Mouse (Mus musculus) ES-E14 (cell line): ENCODE data around the gene Fem1b. TPM values are rescaled to one million over a fixed set of nuclear protein-coding genes. Genes with fewer than 3 reads are reported as not detected.
A peak's percentile ranks its signal among the peaks of the same experiment; 100 is the strongest.

Experiments
- DNase-seq: peaks from one replicate; pipeline ENCODE4 v3.0.0-alpha.2; 2013; ENCODE audit warnings: low read depth, low spot score
- H3K27ac ChIP-seq: 2 replicates; pipeline ENCODE4 v1.5.1; 2012; ENCODE audit warnings: low read depth, mild to moderate bottlenecking, low read length, moderate library complexity, mixed read lengths; ENCODE audit not compliant: poor library complexity, insufficient read depth, severe bottlenecking
- H3K36me3 ChIP-seq: 2 replicates; pipeline ENCODE4 v1.6.1; 2012; ENCODE audit warnings: mild to moderate bottlenecking, low read length, moderate library complexity, mixed read lengths; ENCODE audit not compliant: control insufficient read depth, poor library complexity, insufficient read depth, severe bottlenecking
- H3K4me1 ChIP-seq, 2 experiments: fragments of 150-350 bp in 1 of 2; sonication (generic) in 1 of 2; 2 replicates each; pipeline ENCODE4 v1.6.1; 2012; ENCODE audit warnings: low read length in 2 of 2, mild to moderate bottlenecking in 1 of 2, mixed read lengths in 1 of 2; ENCODE audit not compliant: control insufficient read depth in 2 of 2, insufficient read depth in 2 of 2, poor library complexity in 1 of 2
- H3K4me3 ChIP-seq, 2 experiments: fragments of 150-350 bp in 1 of 2; sonication (generic) in 1 of 2; 2 replicates each; pipeline ENCODE4 v1.5.1; 2012; ENCODE audit warnings: low read length in 2 of 2, low read depth in 1 of 2, mild to moderate bottlenecking in 1 of 2, mixed read lengths in 1 of 2; ENCODE audit not compliant: insufficient read depth in 1 of 2, poor library complexity in 1 of 2, severe bottlenecking in 1 of 2
- H3K9ac ChIP-seq: 2 replicates; pipeline ENCODE4 v1.6.1; 2012; ENCODE audit warnings: low read depth, mild to moderate bottlenecking, low read length, mixed read lengths; ENCODE audit not compliant: poor library complexity, insufficient read depth, severe bottlenecking
- H3K9me3 ChIP-seq: fragments of 150-350 bp; sonication (generic); 2 replicates; pipeline ENCODE4 v1.6.1; 2012; ENCODE audit warnings: low read depth, mild to moderate bottlenecking, low read length; ENCODE audit not compliant: control insufficient read depth, insufficient read depth
- CHD2 ChIP-seq: IDR thresholded peaks from 2 replicates; pipeline ENCODE4 v1.6.1; 2014; ENCODE audit warnings: mild to moderate bottlenecking, low read depth, low read length, inconsistent platforms
- HCFC1 ChIP-seq: IDR thresholded peaks from 2 replicates; pipeline ENCODE4 v1.6.1; 2012; ENCODE audit warnings: low read length, inconsistent platforms, borderline replicate concordance; ENCODE audit not compliant: insufficient read depth
- MAFK ChIP-seq: IDR thresholded peaks from 2 replicates; pipeline ENCODE4 v1.6.1; 2014; ENCODE audit warnings: mild to moderate bottlenecking, low read depth, low read length, inconsistent platforms; ENCODE audit not compliant: insufficient read depth
- ZC3H11A ChIP-seq: IDR thresholded peaks from 2 replicates; pipeline ENCODE4 v1.6.1; 2012; ENCODE audit warnings: low read depth, mild to moderate bottlenecking, inconsistent platforms, low read length, borderline replicate concordance
- ZNF384 ChIP-seq: IDR thresholded peaks from 2 replicates; pipeline ENCODE4 v1.6.1; 2012; ENCODE audit warnings: low read depth, low read length, inconsistent platforms
- in situ Hi-C, 2 experiments: fragments of 600-800 bp; cut with MboI; formaldehyde crosslinking; loops; one replicate each; pipeline ENCODE4 v1.15.1; 2025; ENCODE audit warnings: low sequenced_read_pairs in 2 of 2, inconsistent platforms in 1 of 2; ENCODE audit not compliant: unreplicated experiment in 2 of 2
- total RNA-seq: library from RNA; depleted of rRNA; stranded (reverse); fragments of 300-350 nt; gene quantifications from 2 replicates; pipeline ENCODE4 v1.2.3, GENCODE M21; 2012

Gene Fem1b
- total RNA-seq, 1 experiment = 94.4 TPM

DNA sequence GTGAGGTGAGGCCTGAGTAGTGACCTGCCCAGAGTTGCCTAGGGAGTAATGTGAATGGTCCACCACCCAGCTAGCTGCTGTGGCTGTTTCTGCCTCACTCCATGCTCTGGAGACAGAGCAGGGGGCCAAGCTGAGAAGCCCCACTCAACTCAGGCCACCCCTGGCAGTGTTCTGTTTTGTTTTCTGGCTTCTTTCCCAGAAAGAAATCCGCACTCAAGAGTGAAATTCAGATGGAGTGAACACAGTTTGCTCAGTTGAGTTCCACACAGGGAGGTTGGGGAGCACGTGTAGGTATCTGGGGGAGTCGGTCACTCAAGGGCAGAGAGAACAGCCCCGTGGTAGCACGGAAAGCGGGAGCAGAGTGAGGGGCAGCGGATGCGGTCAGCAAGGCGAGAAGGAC, 33.0 kb downstream of the Fem1b start:
- H3K27ac ChIP-seq = no peak overlapping the region
- TF ChIP-seq MAFK (no peak), CHD2 (no peak), ZNF384 (no peak), ZC3H11A (no peak), HCFC1 (no peak)
- no peaks in the 10 kb centered on the region for H3K36me3 ChIP-seq
- no peak for DNase-seq
- H3K9me3 ChIP-seq = no peaks in the 10 kb centered on the region
- H3K9ac ChIP-seq = no peak overlapping the region
- peak overlapping the region in 1 of 2 experiments; percentile 22; a peak in 1 of 4 replicates for H3K4me3 ChIP-seq
- in situ Hi-C loops = no loop called here
- H3K4me1 ChIP-seq = peaks cover 0 to 5% of the 10 kb centered on the region in 2 experiments; a peak in 1 of 4 replicates

GRCm38 (mm10) chr9:62777461-62777860, 34.3 kb downstream of the Fem1b start:
- Histone ChIP-seq H3K9me3 (no peaks in the 10 kb centered on the region), H3K4me3 (no peak overlapping the region), H3K4me1 (peaks cover 0 to 4% of the 10 kb centered on the region in 2 experiments; a peak in 1 of 4 replicates), H3K36me3 (no peaks in the 10 kb centered on the region; the same call in 1 of the 2 replicates), H3K27ac (no peak overlapping the region), H3K9ac (no peak overlapping the region)
- in situ Hi-C loops = no loop called here
- peak; percentile 81 for DNase-seq
- TF ChIP-seq CHD2 = no peak
- TF ChIP-seq ZC3H11A = peak; percentile 62
- no peak for TF ChIP-seq ZNF384

DNA sequence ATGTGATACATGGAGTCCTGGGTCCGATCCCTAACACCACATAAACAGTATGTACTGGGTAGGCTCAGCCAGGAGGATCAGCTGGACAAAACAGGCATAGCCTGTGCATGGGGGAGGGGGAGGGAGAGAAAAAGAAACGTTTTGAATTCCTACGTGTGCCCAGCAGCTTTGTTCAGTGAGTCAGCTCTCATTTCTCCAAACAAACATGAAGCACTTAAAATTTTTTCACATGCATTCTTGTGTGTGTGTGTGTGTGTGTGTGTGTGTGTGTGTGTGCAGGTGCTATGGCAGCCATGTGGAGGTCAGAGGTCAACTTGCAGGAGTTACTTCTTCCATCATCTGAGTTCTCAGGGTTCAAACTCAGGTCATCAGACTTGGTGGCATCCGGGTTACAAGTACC, 36.3 kb downstream of the Fem1b start:
- no peaks in the 10 kb centered on the region; the same call in 1 of the 2 replicates for H3K36me3 ChIP-seq
- DNase-seq = no peak
- peaks cover 0 to 4% of the 10 kb centered on the region in 2 experiments; a peak in 1 of 4 replicates for H3K4me1 ChIP-seq
- H3K9ac ChIP-seq = no peak overlapping the region
- in situ Hi-C loops = no loop called here
- TF ChIP-seq ZC3H11A (no peak), MAFK (no peak), CHD2 (no peak), ZNF384 (no peak), HCFC1 (no peak)
- no peaks in the 10 kb centered on the region for H3K9me3 ChIP-seq
- H3K27ac ChIP-seq = no peak overlapping the region
- no peak overlapping the region for H3K4me3 ChIP-seq

DNA sequence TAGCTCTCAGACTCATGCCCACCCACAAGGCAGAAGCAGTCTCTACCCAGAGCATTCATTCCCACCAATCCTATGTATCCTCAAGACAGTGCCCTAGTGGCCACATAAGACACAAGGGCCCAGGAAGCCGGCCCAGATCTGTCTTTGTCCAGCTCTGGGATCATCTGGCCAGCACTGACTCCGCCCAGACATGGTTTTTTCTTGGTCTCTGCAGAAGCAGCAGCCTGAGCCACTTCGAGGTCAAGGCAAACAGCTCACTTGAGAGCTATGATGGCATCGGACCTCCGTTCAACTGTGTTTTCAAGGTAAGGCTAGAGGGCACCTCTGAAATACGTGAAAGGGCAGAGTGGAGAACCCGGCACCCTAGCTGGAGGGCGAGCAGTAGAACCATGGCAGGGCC, 39.0 kb downstream of the Fem1b start:
- in situ Hi-C loops = no loop called here
- Histone ChIP-seq H3K27ac (no peak overlapping the region), H3K9ac (no peak overlapping the region), H3K36me3 (no peaks in the 10 kb centered on the region; the same call in 1 of the 2 replicates), H3K9me3 (no peaks in the 10 kb centered on the region), H3K4me3 (no peak overlapping the region), H3K4me1 (peaks cover 0 to 4% of the 10 kb centered on the region in 2 experiments; a peak in 1 of 4 replicates)
- TF ChIP-seq ZNF384 (no peak), HCFC1 (no peak), MAFK (no peak), CHD2 (no peak), ZC3H11A (no peak)
- DNase-seq = no peak

- Histone ChIP-seq H3K9me3 (no peaks in the 10 kb centered on the region), H3K4me1 (peaks cover 0 to 7% of the 10 kb centered on the region in 2 experiments; a peak in 1 of 4 replicates), H3K36me3 (no peaks in the 10 kb centered on the region), H3K4me3 (no peak overlapping the region), H3K9ac (no peak overlapping the region), H3K27ac (no peak overlapping the region)
- TF ChIP-seq HCFC1 (no peak), CHD2 (no peak), MAFK (no peak), ZNF384 (no peak), ZC3H11A (no peak)
- no peak for DNase-seq
- in situ Hi-C loops = no loop called here
Observed at GRCm38 (mm10) chr9:62768361-62768760, 43.4 kb downstream of the Fem1b start.
